Mouse (Mus musculus): Measurements from ENCODE around the gene Gm2007.
"Not testable (repeated sequence)": the region's sequence is repeated elsewhere in the genome, so short reads cannot be mapped to it uniquely, and the experiment has no call there.

The Gm2007 gene

GRCm38 (mm10) chr2:175741237-175741636 is at the start of gene Gm2007:
TSS of gene Gm2007 (plus strand) at chr2:175741537.
- DNase-seq: not testable (repeated sequence)

GRCm38 (mm10) chr2:175703546-175703945 is 37.8 kb upstream of the Gm2007 start, which contains the start of gene Zfp969:
TSS of gene Zfp969 (minus strand) at chr2:175703646.
- not testable (repeated sequence) for DNase-seq

- not testable (repeated sequence) for DNase-seq
These were observed 59.7 kb downstream of the Gm2007 start, which contains the start of gene Gm14288 for GRCm38 (mm10) chr2:175800993-175801392. TSS of gene Gm14288 (minus strand) at chr2:175801093.

Data from kidney, postnatal 36 days (tissue).